Mouse (Mus musculus): ENCODE results near the gene Pebp1.

- TF ChIP-seq CTCF (IDR thresholded peaks at IDR 0.05; ENCODE audit: control insufficient read depth, insufficient read depth, insufficient replicate concordance, low read depth, low read length) (no peak), POLR2A (IDR thresholded peaks at IDR 0.05; ENCODE audit: control insufficient read depth, low read depth, low read length) (no peak)
Measured at GRCm38 (mm10) chr5:117289646-117290045, 2.2 kb upstream of the Pebp1 start.
